Mouse (Mus musculus): ENCODE results near the gene Asic2.

DNA sequence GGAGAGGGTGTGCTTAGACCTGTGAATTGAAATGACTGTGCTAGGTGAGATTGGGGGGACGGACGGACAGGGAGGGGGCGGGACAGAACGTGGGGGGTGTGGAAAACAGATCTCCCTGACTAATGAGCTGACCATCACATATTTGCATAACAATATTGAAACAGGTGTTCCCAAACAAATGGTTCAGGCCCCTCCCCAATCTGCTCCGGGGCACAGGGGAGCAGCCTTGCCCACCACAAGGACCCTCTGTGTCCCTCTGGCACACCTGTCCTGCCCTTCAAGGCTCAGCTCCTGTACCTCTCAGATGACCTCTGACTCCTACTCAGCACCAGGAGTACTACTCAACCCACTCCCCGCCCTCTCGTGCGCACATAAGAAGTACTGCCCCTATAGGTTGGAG, 351.8 kb downstream of the Asic2 start:
- TF ChIP-seq CTCF (conservative IDR thresholded peaks at IDR 0.05; ENCODE audit: insufficient read depth, insufficient read length, low read depth, low read length) (no peak), POLR2A (IDR thresholded peaks at IDR 0.05; ENCODE audit: low read depth, low read length) (no peak)
